Mouse (Mus musculus) myocyte (in vitro differentiated cells): Measurements from ENCODE around the gene Ceacam1. TPM values are rescaled to one million over a fixed set of nuclear protein-coding genes. Genes with fewer than 3 reads are reported as not detected.

Experiments used
- H3K27me3 ChIP-seq: one replicate; pipeline ENCODE4 v1.6.1; 2011; ENCODE audit not compliant: control insufficient read depth, insufficient read depth, insufficient read length
- H3K36me3 ChIP-seq: one replicate; pipeline ENCODE4 v1.6.1; 2011; ENCODE audit not compliant: control insufficient read depth, insufficient read depth
- H3K4me2 ChIP-seq: one replicate; pipeline ENCODE4 v1.6.1; 2011; ENCODE audit warnings: low read depth, control low read depth
- H3K4me3 ChIP-seq: one replicate; pipeline ENCODE4 v1.5.1; 2011; ENCODE audit warnings: mild to moderate bottlenecking, control low read depth, moderate library complexity
- H3K79me2 ChIP-seq: one replicate; pipeline ENCODE4 v1.6.1; 2011; ENCODE audit not compliant: control insufficient read depth, insufficient read depth
- H3ac ChIP-seq: one replicate; pipeline ENCODE4 v1.6.1; 2011; ENCODE audit not compliant: control insufficient read depth, insufficient read length
- CEBPB ChIP-seq: IDR thresholded peaks from 2 replicates; pipeline ENCODE4 v1.6.1; 2011; ENCODE audit warnings: mild to moderate bottlenecking, moderate library complexity; ENCODE audit not compliant: poor library complexity, insufficient read depth, severe bottlenecking
- E2F4 ChIP-seq: IDR thresholded peaks from one replicate; pipeline ENCODE4 v1.6.1; 2011; ENCODE audit warnings: mild to moderate bottlenecking, control low read depth, moderate library complexity; ENCODE audit not compliant: insufficient read depth
- MAX ChIP-seq: IDR thresholded peaks from one replicate; pipeline ENCODE4 v1.6.1; 2011; ENCODE audit warnings: low read depth, mild to moderate bottlenecking, control low read depth
- MYOD1 ChIP-seq, 3 experiments: IDR thresholded peaks; one replicate each; pipeline ENCODE4 v1.6.1; 2011; ENCODE audit warnings: control low read depth in 2 of 3, low read depth in 2 of 3, mild to moderate bottlenecking in 2 of 3, moderate library complexity in 1 of 3; ENCODE audit not compliant: insufficient read length in 2 of 3, control insufficient read depth in 1 of 3
- MYOG ChIP-seq, 3 experiments: IDR thresholded peaks; one replicate each; pipeline ENCODE4 v1.6.1; 2011; ENCODE audit warnings: control low read depth in 2 of 3, low read depth in 2 of 3, mild to moderate bottlenecking in 2 of 3; ENCODE audit not compliant: insufficient read length in 2 of 3, control insufficient read depth in 1 of 3, insufficient read depth in 1 of 3
- POLR2A ChIP-seq: IDR thresholded peaks from one replicate; pipeline ENCODE4 v1.6.1; 2011; ENCODE audit warnings: low read depth, mild to moderate bottlenecking, control low read depth, moderate library complexity; ENCODE audit not compliant: insufficient read length
- POLR2AphosphoS2 ChIP-seq: IDR thresholded peaks from one replicate; pipeline ENCODE4 v1.6.1; 2011; ENCODE audit warnings: low read depth, control low read depth; ENCODE audit not compliant: insufficient read length
- REST ChIP-seq: IDR thresholded peaks from one replicate; pipeline ENCODE4 v1.6.1; 2011; ENCODE audit warnings: mild to moderate bottlenecking, control low read depth, moderate library complexity; ENCODE audit not compliant: insufficient read depth, insufficient read length
- SRF ChIP-seq: IDR thresholded peaks from one replicate; pipeline ENCODE4 v1.6.1; 2011; ENCODE audit warnings: low read depth; ENCODE audit not compliant: control insufficient read depth, insufficient read length
- TCF12 ChIP-seq: IDR thresholded peaks from one replicate; pipeline ENCODE4 v1.6.1; 2011; ENCODE audit warnings: mild to moderate bottlenecking, control low read depth; ENCODE audit not compliant: poor library complexity, insufficient read depth, severe bottlenecking
- TCF3 ChIP-seq: IDR thresholded peaks from one replicate; pipeline ENCODE4 v1.6.1; 2011; ENCODE audit warnings: low read depth, control low read depth; ENCODE audit not compliant: insufficient read length
- USF1 ChIP-seq: IDR thresholded peaks from one replicate; pipeline ENCODE4 v1.6.1; 2011; ENCODE audit warnings: low read depth, mild to moderate bottlenecking, control low read depth, moderate library complexity
- polyA plus RNA-seq: library from polyadenylated mRNA; unstranded; fragments of >200 nt; fragmentation: generic; extraction: Trizol; gene quantifications from one replicate; pipeline ENCODE4 v1.2.1, GENCODE M21; 2012; ENCODE audit warnings: missing spikeins

Ceacam1 gene
- polyA plus RNA-seq, 1 experiment, result not detected

DNA sequence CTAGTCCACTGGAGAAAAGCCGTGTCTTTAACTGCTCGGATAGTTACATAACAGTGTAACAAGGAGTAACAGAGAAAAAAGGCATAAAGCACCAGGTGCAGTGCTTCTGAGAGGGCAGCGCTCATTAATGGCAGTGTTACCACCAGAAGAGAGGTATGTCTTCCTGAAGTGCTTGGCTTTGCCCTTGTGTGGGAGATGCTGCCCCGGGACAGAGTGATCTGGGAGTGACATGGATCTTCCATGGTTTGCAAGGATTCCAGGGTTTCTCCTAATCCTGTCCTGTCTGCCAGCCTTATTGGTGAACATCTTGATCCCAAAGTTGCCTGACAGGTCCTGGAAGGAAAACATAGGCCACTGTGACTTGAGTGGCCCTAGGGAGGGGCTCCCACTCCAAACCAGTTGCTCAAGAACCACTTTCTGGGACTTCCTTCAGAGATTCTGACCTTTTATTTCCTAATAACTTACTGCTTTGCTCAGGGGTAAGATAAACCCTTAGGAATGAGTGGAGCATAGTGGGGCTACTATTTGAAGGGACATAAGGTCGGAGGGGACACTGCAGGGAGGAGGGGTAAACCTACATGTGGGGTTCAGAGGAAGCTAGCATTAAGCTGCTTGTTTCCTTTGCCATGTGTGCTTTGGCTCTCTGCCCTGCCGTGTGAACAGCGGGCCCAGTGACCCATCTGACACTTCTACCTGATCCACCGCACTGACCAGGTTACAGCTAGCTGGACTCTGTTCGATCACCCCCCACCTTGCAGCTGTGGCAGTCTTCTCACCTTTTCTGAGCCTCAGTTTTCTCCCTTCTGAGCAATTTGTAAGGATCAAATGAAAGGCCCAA is 37.2 kb downstream of the Ceacam1 start:
- no peak overlapping the region for H3K4me2 ChIP-seq
- TF ChIP-seq E2F4, result no peak
- no peak for TF ChIP-seq MAX
- TF ChIP-seq CEBPB, result no peak
- no peak for TF ChIP-seq MYOD1 (IDR thresholded peaks at IDR 0.05; ENCODE audit: control insufficient read depth in 1 of 3, insufficient read length in 2 of 3, low read depth in 2 of 3)
- no peak for TF ChIP-seq REST
- TF ChIP-seq TCF12, result no peak
- no peak for TF ChIP-seq MYOG (IDR thresholded peaks at IDR 0.05; ENCODE audit: control insufficient read depth in 1 of 3, insufficient read depth in 1 of 3, insufficient read length in 2 of 3, low read depth in 2 of 3)
- TF ChIP-seq TCF3, result no peak
- TF ChIP-seq POLR2AphosphoS2, result no peak
- no peak for TF ChIP-seq POLR2A
- TF ChIP-seq USF1, result no peak
- H3K27me3 ChIP-seq, result peaks cover 8% of the 10 kb centered on the region
- no peaks in the 10 kb centered on the region for H3K36me3 ChIP-seq
- H3ac ChIP-seq, result no peak overlapping the region
- H3K4me3 ChIP-seq, result no peak overlapping the region
- H3K79me2 ChIP-seq, result no peaks in the 10 kb centered on the region

DNA sequence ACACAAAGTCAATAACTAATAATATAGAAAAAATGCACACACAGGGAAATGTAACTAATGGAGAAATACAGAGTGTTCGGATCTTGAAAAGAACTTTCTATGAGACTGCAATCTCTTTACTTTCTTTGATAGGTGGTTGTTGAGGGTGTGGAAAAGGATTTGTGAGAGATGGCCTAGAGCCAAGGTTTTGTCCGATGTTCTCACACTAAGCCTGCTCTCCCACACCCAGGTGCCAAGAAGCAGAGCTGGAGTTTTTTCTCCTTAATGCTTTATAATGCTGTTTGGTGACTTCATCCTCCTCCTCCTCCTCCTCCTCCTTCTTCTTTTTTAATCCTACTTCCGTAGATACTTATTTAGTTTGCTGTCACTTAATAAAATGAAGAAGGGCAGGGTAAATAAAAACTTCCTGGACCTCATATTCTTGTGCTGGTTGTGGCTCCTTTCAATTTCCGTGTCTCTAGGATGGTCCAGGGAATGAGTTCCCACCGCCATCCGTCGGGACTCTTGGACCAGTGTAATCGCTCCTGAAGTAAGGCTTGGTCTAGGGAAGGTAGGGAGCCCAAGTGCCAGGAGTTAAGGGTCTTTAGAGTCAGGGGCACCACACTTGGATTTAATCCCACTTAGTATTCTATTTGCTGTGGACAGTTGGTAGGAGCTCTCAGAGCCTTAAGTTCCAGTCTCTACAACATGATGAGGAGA is 38.1 kb downstream of the Ceacam1 start:
- no peak for TF ChIP-seq E2F4
- TF ChIP-seq MYOD1 (IDR thresholded peaks at IDR 0.05; ENCODE audit: control insufficient read depth in 1 of 3, insufficient read length in 2 of 3, low read depth in 2 of 3), result no peak
- TF ChIP-seq USF1, result no peak
- no peak for TF ChIP-seq MAX
- no peak for TF ChIP-seq TCF3
- TF ChIP-seq TCF12, result no peak
- no peak for TF ChIP-seq POLR2AphosphoS2
- no peak for TF ChIP-seq CEBPB
- no peak for TF ChIP-seq POLR2A
- TF ChIP-seq MYOG (IDR thresholded peaks at IDR 0.05; ENCODE audit: control insufficient read depth in 1 of 3, insufficient read depth in 1 of 3, insufficient read length in 2 of 3, low read depth in 2 of 3), result no peak
- TF ChIP-seq REST, result no peak
- no peak for TF ChIP-seq SRF
- H3K79me2 ChIP-seq, result no peaks in the 10 kb centered on the region
- no peaks in the 10 kb centered on the region for H3K36me3 ChIP-seq
- H3K4me2 ChIP-seq, result no peak overlapping the region
- no peak overlapping the region for H3K4me3 ChIP-seq
- no peak overlapping the region for H3ac ChIP-seq
- H3K27me3 ChIP-seq, result peaks cover 8% of the 10 kb centered on the region

DNA sequence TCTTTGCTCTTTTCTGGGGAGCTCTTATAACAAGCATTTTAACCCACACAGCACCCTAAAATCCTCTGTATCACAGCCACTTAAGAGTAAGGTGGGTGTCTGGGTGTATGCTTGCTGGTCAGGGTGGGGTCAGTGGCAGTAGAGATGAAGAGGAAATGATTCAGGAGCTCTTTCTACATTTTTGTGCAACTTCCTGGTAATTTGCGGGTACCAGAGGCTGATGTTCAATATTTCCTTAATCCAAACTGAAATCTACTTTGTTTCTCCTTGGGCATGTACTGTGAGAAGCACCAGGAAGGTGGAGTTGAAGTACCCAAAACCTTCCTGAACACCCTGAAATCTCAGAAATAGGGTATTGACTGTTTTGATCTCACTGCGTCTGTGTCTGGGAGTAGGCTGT is 40.7 kb downstream of the Ceacam1 start:
- Histone ChIP-seq H3K36me3 (no peaks in the 10 kb centered on the region), H3K79me2 (no peaks in the 10 kb centered on the region), H3ac (no peak overlapping the region), H3K4me2 (no peak overlapping the region), H3K4me3 (no peak overlapping the region), H3K27me3 (no peaks in the 10 kb centered on the region)
- TF ChIP-seq MYOG (IDR thresholded peaks at IDR 0.05; ENCODE audit: control insufficient read depth in 1 of 3, insufficient read depth in 1 of 3, insufficient read length in 2 of 3, low read depth in 2 of 3) (no peak), MYOD1 (IDR thresholded peaks at IDR 0.05; ENCODE audit: control insufficient read depth in 1 of 3, insufficient read length in 2 of 3, low read depth in 2 of 3) (no peak), TCF12 (no peak), MAX (no peak), CEBPB (no peak), TCF3 (no peak), USF1 (no peak), REST (no peak), SRF (no peak), E2F4 (no peak), POLR2AphosphoS2 (no peak)

DNA sequence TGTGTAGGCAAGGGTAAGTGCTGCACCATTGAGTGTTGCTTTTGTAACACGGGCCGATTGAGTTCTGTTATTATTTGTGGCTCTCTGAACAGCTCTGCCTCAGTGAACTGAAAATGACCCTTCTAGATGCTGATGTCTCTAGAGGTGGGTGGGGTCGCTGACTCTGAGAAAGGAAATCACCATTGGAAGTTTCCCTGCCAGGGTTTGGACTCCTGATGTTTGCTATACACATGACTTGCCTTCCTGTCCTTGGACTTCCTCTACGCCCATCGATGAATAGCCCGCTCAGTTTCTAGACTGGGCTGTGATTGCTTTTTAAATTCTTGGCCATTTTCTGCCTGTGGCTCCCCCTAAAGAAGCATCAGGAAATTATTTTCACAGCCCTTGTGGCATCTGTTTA is 41.2 kb downstream of the Ceacam1 start:
- Histone ChIP-seq H3K79me2 (no peaks in the 10 kb centered on the region), H3K27me3 (no peaks in the 10 kb centered on the region), H3K4me2 (no peak overlapping the region)

DNA sequence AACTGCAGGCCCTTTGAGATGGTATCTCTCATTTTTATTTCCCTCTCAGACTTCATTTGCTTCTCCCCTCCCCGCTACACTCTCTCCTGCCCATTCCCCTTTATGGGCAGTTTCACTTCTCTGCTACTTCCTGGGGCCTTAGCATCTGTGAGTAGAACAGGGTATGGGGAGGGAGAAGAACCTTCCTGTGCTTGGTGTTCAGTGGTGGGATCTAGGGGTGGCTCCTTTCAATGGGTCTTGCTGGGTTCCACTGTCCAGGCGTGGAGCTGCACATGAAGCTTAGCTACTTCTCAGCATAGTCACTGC is 41.9 kb downstream of the Ceacam1 start:
- H3K79me2 ChIP-seq, result no peaks in the 10 kb centered on the region
- no peak for TF ChIP-seq CEBPB
- TF ChIP-seq POLR2A, result no peak
- no peak for TF ChIP-seq SRF
- TF ChIP-seq REST, result no peak
- TF ChIP-seq MAX, result no peak
- no peak for TF ChIP-seq TCF3
- no peak for TF ChIP-seq USF1
- no peak for TF ChIP-seq POLR2AphosphoS2
- no peak overlapping the region for H3ac ChIP-seq
- no peak overlapping the region for H3K4me3 ChIP-seq
- H3K4me2 ChIP-seq, result no peak overlapping the region
- H3K36me3 ChIP-seq, result no peaks in the 10 kb centered on the region
- H3K27me3 ChIP-seq, result no peaks in the 10 kb centered on the region

More for the DNA sequence above, 41.2 kb downstream of the Ceacam1 start:
- H3K36me3 ChIP-seq, result no peaks in the 10 kb centered on the region
- no peak overlapping the region for H3K4me3 ChIP-seq
- no peak overlapping the region for H3ac ChIP-seq
- TF ChIP-seq POLR2AphosphoS2, result no peak
- no peak for TF ChIP-seq MYOG (IDR thresholded peaks at IDR 0.05; ENCODE audit: control insufficient read depth in 1 of 3, insufficient read depth in 1 of 3, insufficient read length in 2 of 3, low read depth in 2 of 3)
- TF ChIP-seq TCF3, result no peak
- TF ChIP-seq MYOD1 (IDR thresholded peaks at IDR 0.05; ENCODE audit: control insufficient read depth in 1 of 3, insufficient read length in 2 of 3, low read depth in 2 of 3), result no peak
- no peak for TF ChIP-seq USF1
